Mouse (Mus musculus): ENCODE results near the gene Elovl6.

Elovl6 gene

GRCm38 (mm10) chr3:129541456-129541855 is 9.3 kb downstream of the Elovl6 start:
- no peak for DNase-seq (ENCODE audit: low read depth, low spot score)

- DNase-seq (ENCODE audit: low read depth, low spot score), result no peak
Observed at GRCm38 (mm10) chr3:129543376-129543775, 11.2 kb downstream of the Elovl6 start.

GRCm38 (mm10) chr3:129544217-129544616 is 12.1 kb downstream of the Elovl6 start:
- no peak for DNase-seq (ENCODE audit: low read depth, low spot score)

DNA sequence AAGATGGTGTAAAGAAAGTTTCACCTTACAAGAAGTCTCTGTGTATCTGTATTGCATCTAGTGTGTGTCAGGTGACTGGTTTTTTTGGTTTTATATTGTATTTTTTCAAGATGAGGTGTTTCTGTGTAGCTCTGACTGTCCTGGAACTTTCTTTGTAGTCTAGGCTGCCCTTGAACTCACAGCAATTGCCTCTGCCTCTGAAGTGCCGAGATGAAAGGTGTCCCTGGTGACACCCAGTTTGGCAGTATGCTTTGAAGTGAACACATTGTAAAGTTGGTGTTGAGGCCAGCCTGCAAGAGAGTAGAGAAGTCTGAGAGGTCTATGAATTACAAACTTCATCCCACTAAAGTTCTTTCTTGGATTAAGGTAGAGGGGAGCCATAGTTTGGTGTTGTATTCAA is 13.1 kb downstream of the Elovl6 start:
- no peak for DNase-seq (ENCODE audit: low read depth, low spot score)

DNA sequence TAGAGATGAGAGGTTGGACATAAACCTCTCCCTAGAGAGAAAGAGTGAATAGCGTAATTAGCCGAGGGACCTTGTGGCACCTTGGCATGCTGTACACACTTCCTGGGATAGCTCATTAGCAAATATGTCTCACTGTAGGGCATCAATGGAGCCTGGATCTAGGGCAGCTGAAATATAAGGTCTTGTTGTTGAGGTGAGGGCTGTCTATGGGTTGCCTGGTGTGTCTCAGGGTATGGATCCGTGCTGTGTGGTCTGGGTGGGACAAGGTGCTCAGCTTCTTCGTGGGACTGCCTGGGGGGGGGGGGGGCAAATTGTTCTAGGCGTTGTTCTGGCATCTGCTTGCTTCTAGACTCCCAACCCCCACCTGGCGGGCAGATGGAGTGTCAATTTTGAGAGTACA is 13.6 kb downstream of the Elovl6 start:
- no peak for DNase-seq (ENCODE audit: low read depth, low spot score)

GRCm38 (mm10) chr3:129547837-129548435 is 15.8 kb downstream of the Elovl6 start:
- DNase-seq (ENCODE audit: low read depth, low spot score), result no peak

- DNase-seq (ENCODE audit: low read depth, low spot score), result no peak
Observed at GRCm38 (mm10) chr3:129548760-129549159, 16.6 kb downstream of the Elovl6 start.

GRCm38 (mm10) chr3:129549546-129549945 is 17.4 kb downstream of the Elovl6 start:
- DNase-seq (ENCODE audit: low read depth, low spot score), result no peak

GRCm38 (mm10) chr3:129551581-129552290 is 19.6 kb downstream of the Elovl6 start:
- DNase-seq (ENCODE audit: low read depth, low spot score), result no peak

DNA sequence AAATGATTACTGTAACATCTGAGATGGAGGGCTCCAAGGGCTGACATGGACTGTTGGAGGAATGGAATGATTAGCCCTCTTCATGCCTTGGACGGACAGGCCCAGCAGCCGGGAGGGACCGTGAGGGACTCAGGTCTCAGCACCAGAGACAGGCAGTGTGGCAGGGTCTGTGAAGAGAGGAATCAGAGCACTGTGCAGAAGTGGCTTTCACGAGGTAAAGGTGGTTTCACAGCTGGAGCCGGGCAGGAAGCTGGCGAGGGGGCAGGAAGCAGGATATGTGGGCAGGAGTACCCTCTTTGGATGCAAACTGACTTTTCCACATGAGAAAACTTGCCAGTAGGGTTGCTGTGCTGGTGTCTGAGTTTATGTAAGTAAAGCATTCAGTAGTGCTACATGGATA is 20.2 kb downstream of the Elovl6 start:
- DNase-seq (ENCODE audit: low read depth, low spot score), result no peak

DNA sequence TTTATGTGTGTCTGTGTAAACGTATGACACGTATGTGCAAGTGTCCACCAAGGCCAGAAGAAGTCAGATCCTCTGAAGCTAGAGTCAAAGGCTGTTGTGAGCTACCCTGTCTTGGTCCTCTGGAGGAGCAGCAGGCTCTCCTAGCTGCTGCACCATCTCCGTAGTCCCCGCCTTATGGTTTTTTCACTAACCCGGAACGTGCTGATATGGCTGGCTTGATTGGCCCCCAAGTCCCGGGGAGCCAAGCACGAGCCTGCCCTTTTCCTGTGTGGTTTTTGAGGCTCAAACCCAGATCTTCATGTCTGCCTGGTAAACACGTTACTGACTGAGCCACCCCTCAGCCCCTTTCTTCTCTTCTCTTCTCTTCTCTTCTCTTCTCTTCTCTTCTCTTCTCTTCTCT is 21.0 kb downstream of the Elovl6 start:
- DNase-seq (ENCODE audit: low read depth, low spot score), result peak; percentile 25

DNA sequence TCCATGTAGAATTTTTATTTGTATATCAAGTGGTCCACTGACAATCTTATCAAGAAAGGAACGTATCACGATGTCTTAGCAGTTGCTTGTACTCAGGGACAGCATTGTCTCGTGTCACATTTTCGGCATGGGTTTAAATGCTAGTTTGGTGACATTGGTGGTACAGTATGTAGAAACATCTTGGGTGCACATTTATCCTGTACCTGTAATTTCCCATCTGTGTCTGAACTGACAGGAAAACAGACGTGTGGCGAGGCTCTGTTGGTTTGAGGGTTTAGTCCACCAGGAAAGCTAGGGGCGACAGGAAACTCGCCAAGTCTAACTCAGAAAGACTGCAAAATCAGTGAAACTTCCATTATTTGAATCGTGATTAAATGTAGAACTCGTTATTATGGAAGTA is 21.5 kb downstream of the Elovl6 start:
- DNase-seq (ENCODE audit: low read depth, low spot score), result no peak

DNA sequence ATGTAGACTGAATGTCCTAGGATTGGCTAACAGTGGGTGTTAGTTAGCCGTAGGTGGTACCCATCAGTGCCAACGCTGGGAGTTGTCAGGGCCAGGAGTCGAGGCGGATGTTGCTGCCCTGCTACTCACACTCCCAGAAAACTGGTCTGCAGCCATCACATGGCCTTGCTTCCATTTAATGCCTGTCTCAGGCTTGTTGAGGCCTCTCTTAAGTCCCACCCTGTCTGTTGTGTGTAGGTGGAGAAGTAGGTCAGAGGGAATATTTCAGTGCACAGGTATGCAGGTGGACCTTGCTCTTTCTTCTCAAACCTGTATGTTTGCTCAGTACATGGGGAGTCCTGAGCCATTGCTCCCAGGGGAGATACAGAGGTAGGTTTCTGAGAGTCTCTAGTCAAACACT is 22.3 kb downstream of the Elovl6 start:
- DNase-seq (ENCODE audit: low read depth, low spot score), result no peak

- DNase-seq (ENCODE audit: low read depth, low spot score), result no peak
Observed at GRCm38 (mm10) chr3:129557048-129557447, 24.9 kb downstream of the Elovl6 start.

DNA sequence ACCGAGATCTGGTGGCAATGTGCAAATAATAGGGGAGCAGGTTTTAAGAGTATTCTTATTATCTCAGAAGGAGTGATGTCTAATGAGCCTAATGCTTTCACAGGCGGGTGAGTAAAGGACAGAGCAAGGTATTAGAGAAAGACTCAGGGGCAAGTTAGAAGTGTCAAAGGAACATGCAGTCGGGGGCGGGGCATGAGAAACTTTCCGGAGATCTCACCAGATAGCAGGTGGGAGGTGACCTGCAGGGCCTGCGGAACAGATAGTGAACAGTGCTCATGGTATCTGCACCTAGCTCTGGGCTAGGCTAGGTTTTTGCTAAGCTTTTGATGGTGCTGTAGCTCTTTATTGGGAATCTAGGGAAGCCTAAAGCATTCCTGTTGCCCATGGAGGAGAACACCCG is 25.4 kb downstream of the Elovl6 start:
- no peak for DNase-seq (ENCODE audit: low read depth, low spot score)

GRCm38 (mm10) chr3:129558016-129558955 is 26.1 kb downstream of the Elovl6 start:
- DNase-seq (ENCODE audit: low read depth, low spot score), result no peak

- no peak for DNase-seq (ENCODE audit: low read depth, low spot score)
Observed at GRCm38 (mm10) chr3:129560068-129560467, 27.9 kb downstream of the Elovl6 start.

GRCm38 (mm10) chr3:129561011-129561410 is 28.9 kb downstream of the Elovl6 start:
- DNase-seq (ENCODE audit: low read depth, low spot score), result no peak

- DNase-seq (ENCODE audit: low read depth, low spot score), result no peak
Observed at GRCm38 (mm10) chr3:129561853-129562252, 29.7 kb downstream of the Elovl6 start.

- DNase-seq (ENCODE audit: low read depth, low spot score), result no peak
Observed at GRCm38 (mm10) chr3:129562411-129562810, 30.3 kb downstream of the Elovl6 start.

DNA sequence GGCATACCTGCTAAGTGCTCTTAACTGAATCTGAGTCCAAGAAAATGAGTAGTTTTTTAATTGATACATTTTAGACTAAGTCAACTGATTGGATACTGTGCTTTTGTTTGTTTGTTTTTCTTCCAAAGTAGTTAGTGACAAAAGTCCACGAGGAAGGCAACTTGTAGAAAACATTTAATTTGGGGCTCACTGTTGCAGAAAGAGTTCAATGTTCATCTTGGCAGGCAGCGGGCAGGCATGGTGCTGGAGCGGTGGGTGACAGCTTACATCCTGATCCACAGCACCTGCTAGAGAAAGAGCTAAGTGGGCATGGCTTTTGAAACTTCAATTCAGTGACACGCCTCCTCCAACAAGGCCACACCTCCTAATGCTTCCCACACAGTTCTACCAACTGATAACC is 31.7 kb downstream of the Elovl6 start:
- DNase-seq (ENCODE audit: low read depth, low spot score), result no peak

GRCm38 (mm10) chr3:129564852-129565251 is 32.7 kb downstream of the Elovl6 start:
- no peak for DNase-seq (ENCODE audit: low read depth, low spot score)
